Mouse (Mus musculus) cerebellum, postnatal 10 days (tissue): ENCODE measurements around the gene Lamtor2.

Experiments
- DNase-seq, 2 experiments: peaks; one replicate each; pipeline ENCODE4 v3.0.0; 2021; ENCODE audit warnings: mixed read lengths in 2 of 2

Gene Lamtor2

GRCm38 (mm10) chr3:88523027-88523426 lies 29.8 kb downstream of the Lamtor2 start:
- no peak for DNase-seq

DNA sequence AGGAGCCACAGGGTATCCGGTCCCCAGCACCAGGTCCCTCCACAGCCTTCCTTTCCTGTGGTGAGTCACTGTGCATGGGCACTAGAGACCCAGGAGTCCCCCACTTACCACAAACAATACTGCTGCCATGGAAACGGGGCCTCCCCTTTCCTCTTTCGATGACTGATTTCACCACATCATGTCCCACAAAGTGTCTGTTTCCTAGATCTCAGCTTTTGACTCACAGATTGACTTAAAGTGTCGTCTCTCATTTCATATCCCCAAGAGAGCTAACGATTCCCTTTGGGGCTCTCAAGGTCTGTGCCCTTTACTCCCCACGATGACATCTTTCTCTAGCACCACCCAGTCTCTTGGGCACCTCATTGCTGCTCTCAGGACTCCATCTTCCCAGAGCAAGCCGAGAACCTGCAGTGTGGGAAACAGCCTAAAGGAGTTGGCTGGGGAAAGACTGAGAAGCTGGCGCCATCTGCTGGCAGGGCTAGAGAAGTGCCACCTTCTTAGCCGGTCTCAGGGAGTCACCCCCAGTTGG lies 31.0 kb downstream of the Lamtor2 start:
- peak; percentile 82 for DNase-seq

DNA sequence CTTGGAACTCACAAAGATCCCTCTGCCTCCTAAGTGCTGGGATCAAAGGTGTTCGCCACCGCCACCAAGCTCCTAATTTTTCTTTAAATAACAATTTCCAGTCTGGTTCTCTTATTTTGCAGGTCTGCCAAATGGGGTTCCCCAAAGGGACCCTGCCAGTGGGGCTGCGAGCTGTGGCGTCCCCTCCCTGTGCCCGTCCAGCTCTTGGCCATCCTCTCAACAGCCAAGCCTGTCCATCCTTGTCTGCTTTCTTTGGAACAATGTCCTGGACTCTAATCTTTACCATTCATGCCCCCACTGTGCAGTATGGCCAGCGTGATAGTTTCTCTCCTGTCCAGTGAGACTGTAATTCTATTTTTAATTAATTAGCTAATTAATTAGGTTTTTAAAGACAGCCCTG lies 31.7 kb downstream of the Lamtor2 start:
- no peak for DNase-seq

GRCm38 (mm10) chr3:88520078-88520477 lies 32.8 kb downstream of the Lamtor2 start:
- DNase-seq = no peak

GRCm38 (mm10) chr3:88518411-88518810 lies 34.5 kb downstream of the Lamtor2 start:
- DNase-seq = no peak

GRCm38 (mm10) chr3:88516407-88516806 lies 36.5 kb downstream of the Lamtor2 start:
- no peak for DNase-seq

- DNase-seq = no peak
Measured at GRCm38 (mm10) chr3:88515095-88515386, 37.8 kb downstream of the Lamtor2 start.

DNA sequence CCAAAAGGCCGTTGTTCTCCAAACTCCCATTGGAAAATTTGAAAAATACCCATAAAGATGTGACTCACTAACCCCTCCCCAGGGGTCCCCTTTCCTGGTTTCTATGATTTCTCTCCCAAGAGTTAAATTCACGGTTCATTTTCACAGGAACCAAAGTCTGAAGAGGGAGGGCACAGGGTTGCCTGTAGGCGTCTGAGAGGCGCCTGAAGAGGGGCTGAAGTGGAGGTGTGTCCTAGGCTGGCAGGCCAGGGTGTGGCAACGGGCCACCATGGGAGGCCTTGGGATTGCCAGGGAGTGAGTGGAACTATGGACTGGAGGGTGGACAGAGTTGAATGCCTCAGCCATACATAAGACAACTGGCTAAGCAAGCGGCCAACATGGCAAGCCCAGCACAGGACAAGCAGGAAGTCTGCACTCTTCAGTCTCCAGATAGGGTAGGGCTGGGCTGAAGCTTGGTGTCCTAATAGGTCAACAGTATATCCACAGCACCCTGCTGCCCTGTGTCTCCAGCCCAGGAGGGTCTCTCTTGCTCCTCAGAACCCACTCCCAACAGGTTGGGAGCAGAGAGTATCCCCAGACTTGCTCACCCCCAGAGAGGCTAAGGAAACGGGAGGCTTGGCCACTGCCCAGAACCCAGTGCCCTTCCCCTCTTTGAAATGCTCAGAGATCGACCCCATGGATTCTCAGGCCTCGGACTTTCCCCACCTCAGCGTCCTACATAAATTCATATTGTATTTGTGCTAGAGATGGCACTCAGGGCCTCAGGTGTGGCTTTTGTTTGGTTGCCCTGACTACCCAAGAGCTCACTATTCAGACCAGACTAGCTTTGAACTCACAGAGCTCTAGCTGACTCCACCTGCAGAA lies 38.4 kb downstream of the Lamtor2 start:
- no peak for DNase-seq

- no peak for DNase-seq
Measured at GRCm38 (mm10) chr3:88513546-88514115, 39.2 kb downstream of the Lamtor2 start.

DNA sequence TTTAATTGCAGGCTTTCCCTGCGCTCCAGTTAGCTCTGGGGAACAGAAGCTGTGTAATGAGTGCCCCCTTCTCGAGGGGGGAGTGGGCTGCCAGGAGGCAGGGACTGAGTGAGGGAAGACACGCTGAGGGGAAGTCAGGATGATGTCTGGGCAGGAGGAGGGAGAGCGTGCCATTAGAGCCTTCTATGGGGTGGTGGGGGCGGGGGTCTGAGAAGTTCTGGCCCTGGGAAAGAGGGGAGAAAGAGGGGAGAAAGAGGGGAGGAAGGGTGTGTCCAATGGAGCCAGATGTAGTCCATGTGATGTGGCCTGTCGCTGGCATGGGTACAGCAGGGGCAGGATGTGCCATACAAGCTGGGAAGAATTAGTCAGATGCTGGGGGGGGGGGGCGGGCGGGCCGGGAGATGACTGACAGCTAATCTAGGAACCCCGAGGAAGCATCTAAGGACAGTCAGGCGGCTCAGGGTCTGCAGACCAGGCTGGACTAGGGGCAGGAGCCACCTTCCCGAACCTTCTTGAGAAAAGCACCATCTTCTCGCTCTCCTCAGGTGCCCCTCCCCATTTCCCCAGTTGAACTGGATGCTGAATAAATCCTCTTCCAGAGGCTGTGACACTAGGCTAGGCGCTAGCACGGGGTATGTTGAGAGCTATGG lies 39.9 kb downstream of the Lamtor2 start:
- no peak for DNase-seq

GRCm38 (mm10) chr3:88512141-88512895 lies 40.6 kb downstream of the Lamtor2 start:
- DNase-seq = no peak

DNA sequence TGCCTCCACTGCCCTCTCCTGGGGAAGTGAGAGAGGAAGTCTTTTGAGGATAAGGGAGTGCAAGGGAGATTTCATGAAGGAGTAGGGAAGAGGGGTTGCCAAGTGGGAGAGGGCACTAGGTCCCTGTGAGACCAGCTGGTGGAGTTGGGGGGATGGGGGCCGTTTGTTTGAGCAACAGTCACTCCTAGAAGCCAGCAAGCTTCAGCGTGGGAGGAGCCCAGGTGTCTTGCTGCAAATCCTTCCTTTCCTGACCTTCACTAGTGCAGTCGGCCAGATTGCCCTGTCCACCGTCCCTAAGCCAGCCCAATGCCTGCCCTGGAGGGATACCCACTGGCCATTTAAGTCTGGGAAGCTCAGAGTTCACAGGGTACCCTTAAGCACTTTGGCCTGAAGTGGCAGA lies 41.3 kb downstream of the Lamtor2 start:
- no peak for DNase-seq

DNA sequence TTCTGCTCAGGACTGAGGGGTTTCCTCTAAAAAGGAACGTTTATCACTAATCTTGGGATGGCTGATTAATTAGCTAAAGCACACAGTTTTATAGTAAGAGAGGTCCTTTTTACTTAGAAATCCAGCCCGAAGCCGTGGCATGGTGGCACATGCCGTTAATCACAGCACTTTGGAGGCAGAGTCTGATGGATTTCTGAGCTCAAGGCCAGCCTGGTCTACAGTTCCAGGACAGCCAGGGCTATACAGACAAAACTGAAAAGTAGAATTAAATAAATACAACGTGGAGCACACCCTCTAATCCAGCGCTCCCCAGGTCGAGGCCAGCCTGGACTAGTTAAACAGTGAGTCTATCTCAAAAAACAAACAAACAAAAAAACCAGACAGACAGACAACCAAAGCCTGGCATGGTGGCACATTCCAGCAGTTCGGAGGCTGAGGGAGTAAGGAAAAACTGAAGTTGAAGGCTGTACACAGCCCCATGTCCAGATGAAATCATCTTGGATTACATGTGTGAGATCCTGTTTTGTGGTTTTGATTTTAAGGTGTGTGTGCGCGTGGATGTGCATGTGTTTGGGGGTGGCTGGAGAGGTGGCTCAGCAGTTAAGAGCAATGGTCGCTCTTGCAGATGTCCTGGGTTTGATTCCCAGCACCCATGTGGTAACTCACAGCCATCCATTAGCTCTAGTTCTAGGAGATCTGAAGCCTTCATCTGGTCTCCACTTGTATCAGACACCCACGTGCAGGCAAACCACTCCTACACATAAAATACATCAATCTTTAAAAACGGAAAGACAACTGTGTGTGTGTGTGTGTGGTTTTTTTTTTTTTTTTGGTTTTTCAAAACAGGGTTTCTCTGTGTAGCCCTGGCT lies 42.2 kb downstream of the Lamtor2 start:
- no peak for DNase-seq

GRCm38 (mm10) chr3:88509692-88510420 lies 43.0 kb downstream of the Lamtor2 start, which contains the start of gene Lmna:
Gene Lmna (minus strand): TSS chr3:88509956.
- DNase-seq = peak; percentile 96 to 97

DNA sequence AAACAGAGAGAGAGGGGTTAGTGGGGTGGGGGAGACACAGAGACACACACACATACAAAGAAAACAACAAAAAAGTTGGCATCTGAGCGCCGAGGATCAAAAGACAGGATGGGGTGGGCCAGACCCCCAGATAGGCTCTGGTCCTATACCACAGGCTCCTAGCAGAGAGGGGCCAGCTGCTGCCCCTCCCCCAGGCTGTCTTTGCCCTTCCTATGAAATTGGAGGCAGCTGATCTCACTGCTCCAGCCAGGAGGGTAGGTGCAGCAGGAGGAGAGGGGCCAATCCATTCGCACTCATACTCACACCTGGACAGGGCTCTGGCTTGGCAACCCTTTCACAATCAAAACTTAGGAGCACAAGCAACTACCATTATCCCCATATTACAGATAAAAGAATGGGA lies 43.6 kb downstream of the Lamtor2 start:
- DNase-seq = no peak

DNA sequence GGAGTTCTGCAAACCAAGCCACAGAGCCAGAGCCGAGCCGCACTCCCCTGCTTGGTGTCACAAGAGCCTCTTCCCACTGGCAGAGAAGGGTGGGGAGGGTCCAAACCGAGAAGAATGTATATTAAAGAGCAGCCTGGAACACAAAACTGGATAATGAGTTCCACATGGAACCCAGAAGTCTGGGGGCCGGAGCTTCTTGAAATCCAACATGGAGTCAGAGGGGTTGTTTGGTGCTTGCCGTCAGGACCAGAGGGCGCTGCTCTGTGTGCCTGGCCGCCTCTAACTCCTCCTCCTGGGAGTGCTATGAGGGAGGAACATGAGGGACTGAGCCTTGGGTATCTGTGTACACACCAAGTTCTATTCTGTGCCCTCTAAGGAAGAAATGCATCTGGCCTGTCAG lies 47.1 kb downstream of the Lamtor2 start:
- DNase-seq = no peak

- DNase-seq = no peak
Measured at GRCm38 (mm10) chr3:88505081-88505480, 47.8 kb downstream of the Lamtor2 start.

- no peak for DNase-seq
Measured at GRCm38 (mm10) chr3:88503881-88504746, 48.8 kb downstream of the Lamtor2 start.

DNA sequence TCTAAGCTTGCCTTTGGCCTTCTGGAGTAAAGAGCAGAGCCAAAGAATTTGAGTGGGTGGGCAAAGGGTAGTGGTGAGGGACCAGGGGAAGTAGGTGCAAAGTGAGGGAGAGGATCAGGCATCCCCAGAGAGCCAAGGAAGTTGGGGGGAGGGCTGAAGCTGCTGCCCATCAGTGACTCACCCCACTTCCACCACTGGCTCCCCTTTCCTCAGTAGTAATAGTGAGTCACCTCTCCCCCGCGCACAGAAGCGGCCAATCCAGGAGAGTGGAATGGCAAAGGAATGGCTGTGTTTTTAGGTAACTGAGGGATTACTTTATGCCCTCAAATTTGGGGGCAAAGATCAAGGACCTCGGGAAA lies 49.4 kb downstream of the Lamtor2 start:
- no peak for DNase-seq
